Mouse (Mus musculus): ENCODE measurements around the gene Sgo2b. TPM values are rescaled to one million over a fixed set of nuclear protein-coding genes. Genes with fewer than 3 reads are reported as not detected.
A peak's percentile ranks its signal among the peaks of the same experiment; 100 is the strongest.
"Not testable (repeated sequence)": the region's sequence is repeated elsewhere in the genome, so short reads cannot be mapped to it uniquely, and the experiment has no call there.

Gene Sgo2b
- 2.5 and 3.4 TPM in 2 replicates for total RNA-seq (2012; rRNA removed)

- in situ Hi-C loops (cut with MboI; ENCODE audit: low sequenced_read_pairs in 2 of 2, unreplicated experiment in 2 of 2): no loop called here
- Histone ChIP-seq H3K4me1 (ENCODE audit: control insufficient read depth in 2 of 2, insufficient read depth in 2 of 2, low read length in 2 of 2, poor library complexity in 1 of 2) (no peaks in the 10 kb centered on the region), H3K27ac (ENCODE audit: insufficient read depth, low read depth, low read length, poor library complexity, severe bottlenecking) (no peak within 1 kb of the TSS), H3K4me3 (ENCODE audit: insufficient read depth in 1 of 2, low read depth in 1 of 2, low read length in 2 of 2, poor library complexity in 1 of 2, severe bottlenecking in 1 of 2) (peak within 1 kb of the TSS; percentile 56 to 61), H3K9ac (ENCODE audit: insufficient read depth, low read depth, low read length, poor library complexity, severe bottlenecking) (peak within 1 kb of the TSS; percentile 66), H3K9me3 (ENCODE audit: control insufficient read depth, insufficient read depth, low read depth, low read length) (no peaks in the 10 kb centered on the region), H3K36me3 (ENCODE audit: control insufficient read depth, insufficient read depth, low read length, poor library complexity, severe bottlenecking) (no peaks in the 10 kb centered on the region)
- DNase-seq (ENCODE audit: low read depth, low spot score): peak; percentile 26
- no peak for TF ChIP-seq ZC3H11A (IDR thresholded peaks at IDR 0.05; ENCODE audit: borderline replicate concordance, low read depth, low read length)
Measured at GRCm38 (mm10) chr8:63951626-63952377, at the start of gene Sgo2b. Gene Sgo2b, minus strand, starts transcription at chr8:63952248.

- H3K36me3 ChIP-seq (ENCODE audit: control insufficient read depth, insufficient read depth, low read length, poor library complexity, severe bottlenecking); H3K9me3 ChIP-seq (ENCODE audit: control insufficient read depth, insufficient read depth, low read depth, low read length); H3K4me1 ChIP-seq (ENCODE audit: control insufficient read depth in 2 of 2, insufficient read depth in 2 of 2, low read length in 2 of 2, poor library complexity in 1 of 2); H3K4me3 ChIP-seq (ENCODE audit: insufficient read depth in 1 of 2, low read depth in 1 of 2, low read length in 2 of 2, poor library complexity in 1 of 2, severe bottlenecking in 1 of 2); H3K9ac ChIP-seq (ENCODE audit: insufficient read depth, low read depth, low read length, poor library complexity, severe bottlenecking); H3K27ac ChIP-seq (ENCODE audit: insufficient read depth, low read depth, low read length, poor library complexity, severe bottlenecking); in situ Hi-C loops (cut with MboI; ENCODE audit: low sequenced_read_pairs in 2 of 2, unreplicated experiment in 2 of 2): not testable (repeated sequence)
- DNase-seq (ENCODE audit: low read depth, low spot score): peak; percentile 9
Measured at GRCm38 (mm10) chr8:63970612-63971391, 18.8 kb upstream of the Sgo2b start.

- in situ Hi-C loops (cut with MboI; ENCODE audit: low sequenced_read_pairs in 2 of 2, unreplicated experiment in 2 of 2): no loop called here
- no peak for DNase-seq (ENCODE audit: low read depth, low spot score)
- H3K4me1 ChIP-seq (ENCODE audit: control insufficient read depth in 2 of 2, insufficient read depth in 2 of 2, low read length in 2 of 2, poor library complexity in 1 of 2): no peaks in the 10 kb centered on the region
- H3K9ac ChIP-seq (ENCODE audit: insufficient read depth, low read depth, low read length, poor library complexity, severe bottlenecking): no peak overlapping the region
- H3K4me3 ChIP-seq (ENCODE audit: insufficient read depth in 1 of 2, low read depth in 1 of 2, low read length in 2 of 2, poor library complexity in 1 of 2, severe bottlenecking in 1 of 2): no peak overlapping the region
- no peaks in the 10 kb centered on the region for H3K9me3 ChIP-seq (ENCODE audit: control insufficient read depth, insufficient read depth, low read depth, low read length)
- H3K27ac ChIP-seq (ENCODE audit: insufficient read depth, low read depth, low read length, poor library complexity, severe bottlenecking): no peak overlapping the region
- TF ChIP-seq HCFC1 (IDR thresholded peaks at IDR 0.05; ENCODE audit: borderline replicate concordance, insufficient read depth, low read length) (no peak), ZC3H11A (IDR thresholded peaks at IDR 0.05; ENCODE audit: borderline replicate concordance, low read depth, low read length) (no peak), ZNF384 (IDR thresholded peaks at IDR 0.05; ENCODE audit: low read depth, low read length) (no peak), CHD2 (IDR thresholded peaks at IDR 0.05; ENCODE audit: low read depth, low read length) (no peak), MAFK (IDR thresholded peaks at IDR 0.05; ENCODE audit: insufficient read depth, low read depth, low read length) (no peak)
- H3K36me3 ChIP-seq (ENCODE audit: control insufficient read depth, insufficient read depth, low read length, poor library complexity, severe bottlenecking): no peaks in the 10 kb centered on the region
Measured at GRCm38 (mm10) chr8:63961032-63961785, 9.2 kb upstream of the Sgo2b start.

- in situ Hi-C loops (cut with MboI; ENCODE audit: low sequenced_read_pairs in 2 of 2, unreplicated experiment in 2 of 2); H3K27ac ChIP-seq (ENCODE audit: insufficient read depth, low read depth, low read length, poor library complexity, severe bottlenecking); DNase-seq (ENCODE audit: low read depth, low spot score); H3K9ac ChIP-seq (ENCODE audit: insufficient read depth, low read depth, low read length, poor library complexity, severe bottlenecking); H3K36me3 ChIP-seq (ENCODE audit: control insufficient read depth, insufficient read depth, low read length, poor library complexity, severe bottlenecking); H3K4me3 ChIP-seq (ENCODE audit: insufficient read depth in 1 of 2, low read depth in 1 of 2, low read length in 2 of 2, poor library complexity in 1 of 2, severe bottlenecking in 1 of 2); H3K4me1 ChIP-seq (ENCODE audit: control insufficient read depth in 2 of 2, insufficient read depth in 2 of 2, low read length in 2 of 2, poor library complexity in 1 of 2); H3K9me3 ChIP-seq (ENCODE audit: control insufficient read depth, insufficient read depth, low read depth, low read length): not testable (repeated sequence)
Measured at GRCm38 (mm10) chr8:63953802-63954201, 1.8 kb upstream of the Sgo2b start.

Measured in ES-E14 (cell line).